Mouse (Mus musculus) MEL (cell line): ENCODE results near the gene Mpi. TPM values are rescaled to one million over a fixed set of nuclear protein-coding genes. Genes with fewer than 3 reads are reported as not detected.
A peak's percentile ranks its signal among the peaks of the same experiment; 100 is the strongest.

Experiments
- DNase-seq: peaks from one replicate; pipeline ENCODE4 v3.0.0; 2011; ENCODE audit warnings: low read depth, low spot score
- H3K27ac ChIP-seq: 2 replicates; pipeline ENCODE4 v1.5.1; 2012; ENCODE audit warnings: low read depth, mild to moderate bottlenecking, control low read depth, low read length, moderate library complexity; ENCODE audit not compliant: control insufficient read depth
- H3K27me3 ChIP-seq, 2 experiments: fragments of 150-350 bp in 1 of 2; sonication (generic) in 1 of 2; 2 replicates each; pipeline ENCODE4 v1.6.1; 2012; ENCODE audit warnings: low read length in 2 of 2, mild to moderate bottlenecking in 2 of 2, improper control_type of control experiment in 1 of 2, moderate library complexity in 1 of 2; ENCODE audit not compliant: insufficient read depth in 2 of 2, control insufficient read depth in 1 of 2
- H3K36me3 ChIP-seq, 2 experiments: 2 replicates each; pipeline ENCODE4 v1.6.1; 2012 to 2014; ENCODE audit warnings: low read length in 2 of 2, improper control_type of control experiment in 1 of 2, inconsistent platforms in 1 of 2, mild to moderate bottlenecking in 1 of 2; ENCODE audit not compliant: insufficient read depth in 2 of 2, control insufficient read depth in 1 of 2
- H3K4me1 ChIP-seq, 2 experiments: fragments of 150-350 bp in 1 of 2; sonication (generic) in 1 of 2; 2 replicates each; pipeline ENCODE4 v1.6.1; 2012; ENCODE audit warnings: low read length in 2 of 2, improper control_type of control experiment in 1 of 2, mild to moderate bottlenecking in 1 of 2; ENCODE audit not compliant: insufficient read depth in 2 of 2, control insufficient read depth in 1 of 2
- H3K4me3 ChIP-seq, 2 experiments: fragments of 150-350 bp in 1 of 2; sonication (generic) in 1 of 2; 2 replicates each; pipeline ENCODE4 v1.5.1; 2012; ENCODE audit warnings: low read depth in 2 of 2, low read length in 2 of 2, mild to moderate bottlenecking in 2 of 2, moderate library complexity in 2 of 2, control low read depth in 1 of 2, improper control_type of control experiment in 1 of 2; ENCODE audit not compliant: control insufficient read depth in 1 of 2, insufficient read depth in 1 of 2
- H3K79me2 ChIP-seq: 2 replicates; pipeline ENCODE4 v1.6.1; 2012; ENCODE audit warnings: mild to moderate bottlenecking, low read length, moderate library complexity; ENCODE audit not compliant: control insufficient read depth, poor library complexity, insufficient read depth
- H3K9ac ChIP-seq: 2 replicates; pipeline ENCODE4 v1.6.1; 2012; ENCODE audit warnings: low read depth, mild to moderate bottlenecking, control low read depth, low read length, moderate library complexity; ENCODE audit not compliant: control insufficient read depth, poor library complexity, severe bottlenecking
- H3K9me3 ChIP-seq: fragments of 150-350 bp; sonication (generic); replicated peaks from 2 replicates; pipeline ENCODE4 v1.6.1; 2012; ENCODE audit warnings: mild to moderate bottlenecking, low read length, improper control_type of control experiment, moderate library complexity; ENCODE audit not compliant: insufficient read depth
- BHLHE40 ChIP-seq: IDR thresholded peaks from 2 replicates; pipeline ENCODE4 v1.6.1; 2012; ENCODE audit warnings: low read depth, mild to moderate bottlenecking, inconsistent platforms, low read length, improper control_type of control experiment, borderline replicate concordance
- CHD1 ChIP-seq: IDR thresholded peaks from 2 replicates; pipeline ENCODE4 v1.6.1; 2012; ENCODE audit warnings: low read depth, mild to moderate bottlenecking, inconsistent platforms, low read length, improper control_type of control experiment
- CHD2 ChIP-seq: IDR thresholded peaks from 2 replicates; pipeline ENCODE4 v1.6.1; 2011; ENCODE audit warnings: low read length, improper control_type of control experiment
- CTCF ChIP-seq, 3 experiments: IDR thresholded peaks in 2 of 3; conservative IDR thresholded peaks in 1 of 3; 2 replicates each; pipeline ENCODE4 v1.5.1; 2011 to 2012; ENCODE audit warnings: low read length in 3 of 3, low read depth in 2 of 3, mild to moderate bottlenecking in 2 of 3, improper control_type of control experiment in 1 of 3, inconsistent platforms in 1 of 3, mixed read lengths in 1 of 3, moderate library complexity in 1 of 3; ENCODE audit not compliant: control insufficient read depth in 1 of 3, insufficient read depth in 1 of 3, poor library complexity in 1 of 3, severe bottlenecking in 1 of 3
- E2F4 ChIP-seq: IDR thresholded peaks from 2 replicates; pipeline ENCODE4 v1.6.1; 2011; ENCODE audit warnings: low read depth, low read length, improper control_type of control experiment, borderline replicate concordance
- ELF1 ChIP-seq: IDR thresholded peaks from 2 replicates; pipeline ENCODE4 v1.6.1; 2014; ENCODE audit warnings: low read depth, mild to moderate bottlenecking, inconsistent platforms, low read length, improper control_type of control experiment, moderate library complexity
- EP300 ChIP-seq, 2 experiments: IDR thresholded peaks; 2 replicates each; pipeline ENCODE4 v1.6.1; 2011; ENCODE audit warnings: improper control_type of control experiment in 2 of 2, low read length in 2 of 2, low read depth in 1 of 2, mild to moderate bottlenecking in 1 of 2
- ETS1 ChIP-seq: IDR thresholded peaks from 2 replicates; pipeline ENCODE4 v1.6.1; 2012; ENCODE audit warnings: low read depth, mild to moderate bottlenecking, inconsistent platforms, low read length, improper control_type of control experiment, moderate library complexity
- GABPA ChIP-seq: IDR thresholded peaks from 2 replicates; pipeline ENCODE4 v1.6.1; 2012; ENCODE audit warnings: low read depth, mild to moderate bottlenecking, inconsistent platforms, low read length, improper control_type of control experiment, moderate library complexity
- GATA1 ChIP-seq: IDR thresholded peaks from 2 replicates; pipeline ENCODE4 v1.6.1; 2011; ENCODE audit warnings: low read depth, low read length, improper control_type of control experiment
- HCFC1 ChIP-seq: IDR thresholded peaks from 2 replicates; pipeline ENCODE4 v1.6.1; 2012; ENCODE audit warnings: low read depth, mild to moderate bottlenecking, inconsistent platforms, low read length, improper control_type of control experiment, moderate library complexity
- KAT2A ChIP-seq: conservative IDR thresholded peaks from 2 replicates; pipeline ENCODE4 v1.6.1; 2012; ENCODE audit warnings: low read depth, low read length, improper control_type of control experiment, inconsistent platforms
- MAFK ChIP-seq: IDR thresholded peaks from 2 replicates; pipeline ENCODE4 v1.6.1; 2011; ENCODE audit warnings: low read depth, mild to moderate bottlenecking, low read length, improper control_type of control experiment, borderline replicate concordance
- MAZ ChIP-seq: IDR thresholded peaks from 2 replicates; pipeline ENCODE4 v1.6.1; 2012; ENCODE audit warnings: low read depth, mild to moderate bottlenecking, inconsistent platforms, low read length, improper control_type of control experiment
- MEF2A ChIP-seq: IDR thresholded peaks from 2 replicates; pipeline ENCODE4 v1.6.1; 2014; ENCODE audit warnings: low read depth, mild to moderate bottlenecking, inconsistent platforms, low read length, improper control_type of control experiment; ENCODE audit not compliant: poor library complexity, insufficient replicate concordance, severe bottlenecking; ENCODE audit errors: extremely low read depth
- MXI1 ChIP-seq: IDR thresholded peaks from 2 replicates; pipeline ENCODE4 v1.6.1; 2011; ENCODE audit warnings: mild to moderate bottlenecking, low read depth, low read length, improper control_type of control experiment
- MYC ChIP-seq: IDR thresholded peaks from 2 replicates; pipeline ENCODE4 v1.6.1; 2011; ENCODE audit warnings: low read depth, mild to moderate bottlenecking, low read length, improper control_type of control experiment, moderate library complexity
- NELFE ChIP-seq: IDR thresholded peaks from 2 replicates; pipeline ENCODE4 v1.6.1; 2011; ENCODE audit warnings: low read depth, low read length, improper control_type of control experiment
- POLR2A ChIP-seq, 2 experiments: IDR thresholded peaks; 2 replicates each; pipeline ENCODE4 v1.6.1; 2011 to 2012; ENCODE audit warnings: low read length in 2 of 2, mild to moderate bottlenecking in 2 of 2, control low read depth in 1 of 2, improper control_type of control experiment in 1 of 2, low read depth in 1 of 2, moderate library complexity in 1 of 2; ENCODE audit not compliant: control insufficient read depth in 1 of 2, insufficient read depth in 1 of 2, poor library complexity in 1 of 2
- POLR2AphosphoS2 ChIP-seq: IDR thresholded peaks from 2 replicates; pipeline ENCODE4 v1.6.1; 2011; ENCODE audit warnings: low read length, improper control_type of control experiment
- POLR2AphosphoS5 ChIP-seq: IDR thresholded peaks from 2 replicates; pipeline ENCODE4 v1.6.1; 2012; ENCODE audit warnings: low read depth, borderline replicate concordance, mild to moderate bottlenecking, inconsistent platforms, low read length, moderate library complexity, mixed read lengths
- RAD21 ChIP-seq: IDR thresholded peaks from 2 replicates; pipeline ENCODE4 v1.6.1; 2011; ENCODE audit warnings: mild to moderate bottlenecking, low read depth, low read length, improper control_type of control experiment
- RCOR1 ChIP-seq: IDR thresholded peaks from 2 replicates; pipeline ENCODE4 v1.6.1; 2012; ENCODE audit warnings: low read depth, mild to moderate bottlenecking, inconsistent platforms, low read length, improper control_type of control experiment
- SIN3A ChIP-seq: IDR thresholded peaks from 2 replicates; pipeline ENCODE4 v1.6.1; 2012; ENCODE audit warnings: low read length, improper control_type of control experiment, inconsistent platforms
- SMC3 ChIP-seq: IDR thresholded peaks from 2 replicates; pipeline ENCODE4 v1.6.1; 2011; ENCODE audit warnings: low read depth, low read length, improper control_type of control experiment
- TAL1 ChIP-seq: IDR thresholded peaks from 2 replicates; pipeline ENCODE4 v1.6.1; 2012; ENCODE audit warnings: mild to moderate bottlenecking, inconsistent platforms, low read length, moderate library complexity, mixed read lengths
- TCF12 ChIP-seq: IDR thresholded peaks from 2 replicates; pipeline ENCODE4 v1.6.1; 2014; ENCODE audit warnings: low read depth, mild to moderate bottlenecking, inconsistent platforms, low read length, improper control_type of control experiment, moderate library complexity
- USF2 ChIP-seq, 2 experiments: IDR thresholded peaks; 2 replicates each; pipeline ENCODE4 v1.6.1; 2011 to 2012; ENCODE audit warnings: improper control_type of control experiment in 2 of 2, low read length in 2 of 2, borderline replicate concordance in 1 of 2, inconsistent platforms in 1 of 2, low read depth in 1 of 2, mild to moderate bottlenecking in 1 of 2; ENCODE audit not compliant: insufficient read depth in 1 of 2
- ZC3H11A ChIP-seq: IDR thresholded peaks from 2 replicates; pipeline ENCODE4 v1.6.1; 2012; ENCODE audit warnings: low read depth, mild to moderate bottlenecking, inconsistent platforms, low read length, improper control_type of control experiment
- ZKSCAN1 ChIP-seq: IDR thresholded peaks from 2 replicates; pipeline ENCODE4 v1.6.1; 2012; ENCODE audit warnings: low read depth, mild to moderate bottlenecking, inconsistent platforms, low read length, improper control_type of control experiment, moderate library complexity
- ZMIZ1 ChIP-seq: IDR thresholded peaks from 2 replicates; pipeline ENCODE4 v1.6.1; 2012; ENCODE audit warnings: low read depth, mild to moderate bottlenecking, inconsistent platforms, low read length, improper control_type of control experiment, moderate library complexity
- polyA plus RNA-seq, 2 experiments: library from polyadenylated mRNA; stranded (reverse) in 1 of 2; unstranded in 1 of 2; fragments of >175 nt in 1 of 2; fragments of >200 nt in 1 of 2; gene quantifications; 2 replicates each; pipeline versions ENCODE4 v1.2.1 to v1.2.4; 2012; ENCODE audit warnings: low replicate concordance in 2 of 2, low read depth in 1 of 2; ENCODE audit not compliant: insufficient read length in 2 of 2, insufficient read depth in 1 of 2, missing spikeins in 1 of 2
- total RNA-seq: library from RNA; depleted of rRNA; stranded (reverse); fragments of 300-350 nt; gene quantifications from 2 replicates; pipeline ENCODE4 v1.2.3, GENCODE M21; 2012

Mpi gene
- total and polyA plus RNA-seq, 3 experiments = 24.3 to 37.7 TPM; not detected in 1

GRCm38 (mm10) chr9:57589224-57590126 is 36.9 kb upstream of the Mpi start, which contains the start of gene Ulk3:
Gene Ulk3 (plus strand): TSS chr9:57589452.
- Histone ChIP-seq H3K9me3 (no peaks in the 10 kb centered on the region), H3K4me1 (peaks cover 0 to 5% of the 10 kb centered on the region in 2 experiments; a peak in 2 of 4 replicates), H3K36me3 (peaks cover 0 to 1% of the 10 kb centered on the region in 2 experiments; a peak in 2 of 4 replicates), H3K27ac (peak within 1 kb of the TSS; percentile 30), H3K4me3 (peak within 1 kb of the TSS; percentile 59 to 93), H3K79me2 (peaks cover 3% of the 10 kb centered on the region; the same call in 1 of the 2 replicates), H3K9ac (peak within 1 kb of the TSS; percentile 84), H3K27me3 (no peaks in the 10 kb centered on the region)
- DNase-seq = peak; percentile 82
- TF ChIP-seq TCF12 (peak; percentile 40), POLR2AphosphoS5 (no peak), POLR2AphosphoS2 (peak; percentile 64; the same call in 1 of the 2 replicates), HCFC1 (peak; percentile 62), NELFE (peak; percentile 73), GATA1 (no peak), KAT2A (no peak), MEF2A (no peak), ZMIZ1 (peak; percentile 73; the same call in 1 of the 2 replicates), GABPA (no peak), ZKSCAN1 (no peak), MXI1 (peak; percentile 79), USF2 (IDR thresholded peaks at IDR 0.05; ENCODE audit: borderline replicate concordance in 1 of 2, insufficient read depth in 1 of 2, low read depth in 1 of 2, low read length in 2 of 2) (no peak), CHD2 (no peak), MYC (no peak), E2F4 (no peak), SIN3A (peak; percentile 74), ETS1 (0 out of 2 replicates have a peak, but pooled peaks have one; percentile 10), TAL1 (no peak), RCOR1 (no peak), RAD21 (no peak; the same call in 1 of the 2 replicates), MAFK (no peak), EP300 (IDR thresholded peaks at IDR 0.05; ENCODE audit: low read depth in 1 of 2, low read length in 2 of 2) (no peak), ZC3H11A (no peak), POLR2A (IDR thresholded peaks at IDR 0.05; ENCODE audit: control insufficient read depth in 1 of 2, insufficient read depth in 1 of 2, low read depth in 1 of 2, low read length in 2 of 2, poor library complexity in 1 of 2) (peak; percentile 65 to 75; a peak in 2 of 4 replicates), CTCF (IDR thresholded peaks at IDR 0.05 in 2 of 3, conservative IDR thresholded peaks at IDR 0.05 in 1 of 3; ENCODE audit: control insufficient read depth in 1 of 3, insufficient read depth in 1 of 3, low read depth in 2 of 3, low read length in 3 of 3, poor library complexity in 1 of 3, severe bottlenecking in 1 of 3) (peak in 2 of 3 experiments; percentile 38; a peak in 3 of 6 replicates), CHD1 (no peak), MAZ (peak; percentile 70; the same call in 1 of the 2 replicates), SMC3 (no peak; the same call in 1 of the 2 replicates), BHLHE40 (no peak), ELF1 (peak; percentile 75)
- TF ChIP-seq, all 39 proteins: peak for 12
